Mouse (Mus musculus): ENCODE data around the gene Myh13. TPM values are rescaled to one million over a fixed set of nuclear protein-coding genes. Genes with fewer than 3 reads are reported as not detected.

Gene Myh13
- polyA plus RNA-seq, 1 experiment from 2014 or later: 0.04 TPM

DNA sequence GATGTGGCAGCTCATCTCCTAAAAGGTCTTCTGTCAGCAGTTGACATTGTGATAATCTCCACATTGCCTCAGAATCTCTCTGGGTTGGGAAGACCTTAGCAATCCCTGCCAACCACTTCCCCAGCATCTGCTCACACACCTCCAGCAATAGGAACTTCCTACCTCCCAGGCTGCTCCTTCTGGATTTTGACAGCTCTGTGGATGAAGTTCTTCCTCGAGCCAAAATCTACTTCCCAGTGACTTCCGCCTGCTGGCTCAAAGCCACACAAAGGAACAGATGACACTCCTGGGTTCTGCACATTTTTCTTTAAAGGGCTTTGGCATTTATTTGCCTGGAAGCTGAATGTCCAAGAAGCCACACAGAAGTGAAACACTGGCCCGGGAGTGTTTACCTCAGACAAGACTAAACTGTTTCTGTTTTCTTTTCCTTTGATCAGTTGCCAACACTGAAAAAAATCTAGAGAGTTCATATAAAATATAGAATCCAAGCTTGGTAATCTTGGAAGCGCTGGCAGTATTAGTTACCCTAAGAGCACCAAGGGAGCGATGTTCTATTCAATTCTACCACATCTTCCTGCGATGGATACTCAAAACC is 93.0 kb downstream of the Myh13 start:
- H3K27me3 ChIP-seq: no peaks in the 10 kb centered on the region
- H3K4me1 ChIP-seq: no peaks in the 10 kb centered on the region
- no peak overlapping the region for H3K27ac ChIP-seq
- WGBS: 83% methylated on average over 6 of the region's 6 CpGs
- no peaks in the 10 kb centered on the region for H3K9me3 ChIP-seq (replicated peaks)
- no peak overlapping the region for H3K4me3 ChIP-seq
- no peak overlapping the region for H3K4me2 ChIP-seq (replicated peaks)
- no peaks in the 10 kb centered on the region for H3K36me3 ChIP-seq
- ATAC-seq (ENCODE audit: low FRiP score): no peak
- no peak overlapping the region for H3K9ac ChIP-seq

Other genes starting within 250 kb of the Myh13 start
- gene Myh3, start 243.4 kb upstream of the Myh13 start, polyA plus RNA-seq (2016; fragmentation: Nextera tagmentation; extraction: Ambion mirVana): 4.3 and 26.2 TPM in 2 replicates
- gene Myh2, start 150.6 kb upstream of the Myh13 start, polyA plus RNA-seq (2016; fragmentation: Nextera tagmentation; extraction: Ambion mirVana): 0.05 TPM in 1 of 2 replicates, not detected in the other
- 0.10 TPM in 1 of 2 replicates, not detected in the other for gene Myh1, start 121.6 kb upstream of the Myh13 start, polyA plus RNA-seq (2016; fragmentation: Nextera tagmentation; extraction: Ambion mirVana)
- gene Myh4, start 83.6 kb upstream of the Myh13 start, polyA plus RNA-seq (2016; fragmentation: Nextera tagmentation; extraction: Ambion mirVana): 0.18 TPM in 1 of 2 replicates, not detected in the other
- gene Myh8, start 44.5 kb upstream of the Myh13 start, polyA plus RNA-seq (2016; fragmentation: Nextera tagmentation; extraction: Ambion mirVana): 1.9 and 5.8 TPM in 2 replicates
- 3.8 and 4.1 TPM in 2 replicates for gene Gas7, start 133.8 kb downstream of the Myh13 start, polyA plus RNA-seq (2016; fragmentation: Nextera tagmentation; extraction: Ambion mirVana)